Mouse (Mus musculus) embryonic facial prominence, embryonic 10.5 days (tissue): Measurements from ENCODE around the gene Ceacam16. TPM values are rescaled to one million over a fixed set of nuclear protein-coding genes. Genes with fewer than 3 reads are reported as not detected.
A peak's percentile ranks its signal among the peaks of the same experiment; 100 is the strongest.

Experiments used
- DNase-seq: peaks from one replicate; pipeline ENCODE4 v3.0.0-alpha.2; 2017; ENCODE audit warnings: low spot score
- H3K27ac ChIP-seq: fragments of 300-500 bp; sonication (generic); replicated peaks from 2 replicates; pipeline ENCODE4 v1.5.1; 2016; ENCODE audit warnings: mild to moderate bottlenecking
- H3K27me3 ChIP-seq: fragments of 300-500 bp; sonication (generic); replicated peaks from 2 replicates; pipeline ENCODE4 v1.6.1; 2016; ENCODE audit warnings: low read depth, mild to moderate bottlenecking; ENCODE audit not compliant: poor library complexity, severe bottlenecking
- H3K36me3 ChIP-seq: fragments of 300-500 bp; sonication (generic); replicated peaks from 2 replicates; pipeline ENCODE4 v1.6.1; 2016; ENCODE audit warnings: mild to moderate bottlenecking, moderate library complexity
- H3K4me1 ChIP-seq: fragments of 300-500 bp; sonication (generic); 2 replicates; pipeline ENCODE4 v1.6.1; 2016
- H3K4me3 ChIP-seq: fragments of 300-500 bp; sonication (generic); 2 replicates; pipeline ENCODE4 v1.5.1; 2016; ENCODE audit warnings: mild to moderate bottlenecking, moderate library complexity
- H3K9me3 ChIP-seq: fragments of 300-500 bp; sonication (generic); 2 replicates; pipeline ENCODE4 v1.6.1; 2016; ENCODE audit warnings: mild to moderate bottlenecking
- WGBS: fragments of 180-500 bp; shearing (Covaris S2); methylation state at CpG from one replicate; pipeline ENCODE4 v1.1.7; 2016; 5-methylcytosine and 5-hydroxymethylcytosine counted together
- polyA plus RNA-seq: library from polyadenylated mRNA; unstranded; fragments of >200 nt; fragmentation: Nextera tagmentation; extraction: Ambion mirVana; gene quantifications from 2 replicates; pipeline ENCODE4 v1.2.1, GENCODE M21; 2016

Ceacam16 gene
- polyA plus RNA-seq, 1 experiment from 2014 or later, result not detected

DNA sequence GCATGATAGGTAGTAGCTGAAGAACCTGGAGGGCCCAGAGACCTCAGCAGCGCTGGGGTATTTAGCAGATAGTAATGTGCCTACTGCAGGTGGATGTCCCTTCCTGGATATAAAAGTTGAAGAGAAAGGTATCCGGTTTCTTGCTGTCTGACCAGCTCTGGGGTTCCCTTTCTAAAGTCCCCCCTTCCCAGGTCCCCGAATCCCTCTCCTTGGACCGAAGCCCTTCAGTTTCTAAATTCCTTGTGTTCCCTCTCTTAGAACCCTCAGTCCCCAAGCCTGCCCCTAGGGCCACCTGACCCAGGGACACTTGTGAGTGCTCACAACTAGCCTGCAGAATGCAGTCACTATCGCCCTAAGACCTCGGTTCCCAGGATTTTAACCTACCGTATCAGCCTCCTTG is 39.5 kb downstream of the Ceacam16 start:
- Histone ChIP-seq H3K4me1 (peaks cover 45% of the 10 kb centered on the region), H3K9me3 (0 out of 2 replicates have a peak, but pooled peaks cover 11% of the 10 kb centered on the region), H3K36me3 (no peaks in the 10 kb centered on the region), H3K27ac (no peak overlapping the region), H3K4me3 (no peak overlapping the region), H3K27me3 (peaks cover 86% of the 10 kb centered on the region)
- no peak for DNase-seq
- 56% methylated on average over 7 of the region's 7 CpGs for WGBS

DNA sequence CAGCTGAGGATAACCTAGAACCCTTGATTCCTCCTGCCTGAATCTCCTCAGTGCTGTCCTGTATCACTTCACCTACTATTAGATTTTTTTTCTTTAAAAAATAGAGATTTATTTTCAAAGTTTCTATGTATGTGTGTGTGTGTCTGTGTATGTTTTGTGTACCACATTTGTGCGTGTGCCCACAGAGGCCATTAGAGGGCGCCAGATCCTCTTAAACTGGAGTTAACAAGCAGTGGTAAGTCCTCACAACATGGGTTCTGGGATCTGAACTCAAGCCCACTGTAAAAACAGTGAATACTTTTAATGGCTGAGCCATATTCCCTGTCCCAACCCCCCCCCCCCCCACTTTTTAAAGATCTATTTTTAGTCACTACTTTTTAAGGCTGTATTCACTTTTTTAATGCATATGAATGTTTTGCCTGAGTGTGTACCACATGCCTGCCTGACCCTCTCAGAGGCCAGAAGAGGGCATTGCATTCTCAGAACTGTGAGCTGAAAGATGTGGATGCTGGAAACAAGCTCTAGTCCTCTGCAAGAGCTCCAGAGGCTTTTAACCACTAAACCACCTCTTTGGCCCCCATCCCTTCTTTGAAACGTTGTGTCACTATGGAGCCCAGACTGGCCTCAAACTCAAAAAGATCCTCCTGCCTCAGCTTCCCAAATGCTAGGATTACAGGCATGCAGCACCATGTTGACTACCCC is 40.6 kb downstream of the Ceacam16 start:
- WGBS, result 70% methylated on average over 3 of the region's 3 CpGs
- H3K4me1 ChIP-seq, result peaks cover 54% of the 10 kb centered on the region
- H3K27ac ChIP-seq, result no peak overlapping the region
- H3K27me3 ChIP-seq, result peaks cover 93% of the 10 kb centered on the region
- no peaks in the 10 kb centered on the region for H3K36me3 ChIP-seq
- 0 out of 2 replicates have a peak, but pooled peaks cover 12% of the 10 kb centered on the region for H3K9me3 ChIP-seq
- DNase-seq, result no peak
- no peak overlapping the region for H3K4me3 ChIP-seq

DNA sequence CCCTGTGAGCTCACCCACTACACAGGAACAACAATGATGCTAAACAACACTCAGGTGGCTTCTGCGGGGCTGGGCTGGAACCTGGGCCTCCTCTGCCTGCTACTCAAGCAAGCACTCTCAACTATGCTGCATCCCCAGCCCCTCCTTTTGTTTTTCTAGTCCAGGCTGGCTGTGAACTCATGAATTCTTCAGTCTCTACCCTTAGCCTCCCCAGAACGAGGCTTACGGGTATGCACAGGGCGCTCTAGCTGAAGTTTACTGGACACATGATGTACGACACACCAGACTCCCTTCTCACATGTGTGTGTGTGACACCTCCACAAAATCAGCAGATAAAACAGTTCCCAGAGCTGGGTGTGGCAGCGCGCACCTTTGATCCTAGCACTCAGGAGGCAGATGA is 42.2 kb downstream of the Ceacam16 start:
- Histone ChIP-seq H3K27me3 (peaks cover 99% of the 10 kb centered on the region), H3K4me3 (no peak overlapping the region), H3K36me3 (no peaks in the 10 kb centered on the region), H3K27ac (no peak overlapping the region), H3K9me3 (0 out of 2 replicates have a peak, but pooled peaks cover 13% of the 10 kb centered on the region), H3K4me1 (peaks cover 46% of the 10 kb centered on the region)
- WGBS, result 86% methylated on average over 7 of the region's 7 CpGs
- DNase-seq, result no peak

GRCm38 (mm10) chr7:19818440-19818839 is 42.7 kb downstream of the Ceacam16 start:
- H3K27ac ChIP-seq, result no peak overlapping the region
- DNase-seq, result no peak
- H3K9me3 ChIP-seq, result 0 out of 2 replicates have a peak, but pooled peaks cover 13% of the 10 kb centered on the region
- H3K4me1 ChIP-seq, result peaks cover 42% of the 10 kb centered on the region
- 87% methylated on average over 5 of the region's 5 CpGs for WGBS
- H3K27me3 ChIP-seq, result peaks cover 99% of the 10 kb centered on the region
- H3K4me3 ChIP-seq, result no peak overlapping the region
- no peaks in the 10 kb centered on the region for H3K36me3 ChIP-seq

GRCm38 (mm10) chr7:19817382-19818105 is 43.6 kb downstream of the Ceacam16 start:
- Histone ChIP-seq H3K4me1 (peaks cover 33% of the 10 kb centered on the region), H3K4me3 (peak overlapping the region; percentile 58), H3K27ac (peak overlapping the region; percentile 59), H3K27me3 (peaks cover 99% of the 10 kb centered on the region), H3K36me3 (no peaks in the 10 kb centered on the region), H3K9me3 (0 out of 2 replicates have a peak, but pooled peaks cover 13% of the 10 kb centered on the region)
- 4% methylated on average over 15 of the region's 15 CpGs for WGBS
- peak; percentile 72 for DNase-seq

- Histone ChIP-seq H3K27me3 (peaks cover 99% of the 10 kb centered on the region), H3K9me3 (0 out of 2 replicates have a peak, but pooled peaks cover 13% of the 10 kb centered on the region), H3K36me3 (no peaks in the 10 kb centered on the region), H3K27ac (peak overlapping the region; percentile 45; the same call in 1 of the 2 replicates), H3K4me1 (peaks cover 30% of the 10 kb centered on the region), H3K4me3 (peak overlapping the region; percentile 58)
- WGBS, result under 1% methylated on average over 28 of the region's 28 CpGs
- DNase-seq, result peak; percentile 83
Observed at GRCm38 (mm10) chr7:19816224-19816771, 44.8 kb downstream of the Ceacam16 start.

GRCm38 (mm10) chr7:19815296-19816223 is 45.5 kb downstream of the Ceacam16 start:
- H3K27me3 ChIP-seq, result peaks cover 99% of the 10 kb centered on the region
- WGBS, result 30% methylated on average over 17 of the region's 17 CpGs
- peaks cover 35% of the 10 kb centered on the region for H3K4me1 ChIP-seq
- H3K9me3 ChIP-seq, result 0 out of 2 replicates have a peak, but pooled peaks cover 10% of the 10 kb centered on the region
- H3K36me3 ChIP-seq, result no peaks in the 10 kb centered on the region
- peak overlapping the region; percentile 58 for H3K4me3 ChIP-seq
- DNase-seq, result no peak
- 0 out of 2 replicates have a peak overlapping the region, but pooled peaks have one; percentile 45 for H3K27ac ChIP-seq

- Histone ChIP-seq H3K4me3 (no peak overlapping the region), H3K4me1 (peaks cover 44% of the 10 kb centered on the region), H3K9me3 (0 out of 2 replicates have a peak, but pooled peaks cover 2% of the 10 kb centered on the region), H3K27me3 (peaks cover 99% of the 10 kb centered on the region), H3K27ac (no peak overlapping the region), H3K36me3 (no peaks in the 10 kb centered on the region)
- DNase-seq, result no peak
- 81% methylated on average over 6 of the region's 6 CpGs for WGBS
Observed at GRCm38 (mm10) chr7:19813579-19814122, 47.4 kb downstream of the Ceacam16 start.

DNA sequence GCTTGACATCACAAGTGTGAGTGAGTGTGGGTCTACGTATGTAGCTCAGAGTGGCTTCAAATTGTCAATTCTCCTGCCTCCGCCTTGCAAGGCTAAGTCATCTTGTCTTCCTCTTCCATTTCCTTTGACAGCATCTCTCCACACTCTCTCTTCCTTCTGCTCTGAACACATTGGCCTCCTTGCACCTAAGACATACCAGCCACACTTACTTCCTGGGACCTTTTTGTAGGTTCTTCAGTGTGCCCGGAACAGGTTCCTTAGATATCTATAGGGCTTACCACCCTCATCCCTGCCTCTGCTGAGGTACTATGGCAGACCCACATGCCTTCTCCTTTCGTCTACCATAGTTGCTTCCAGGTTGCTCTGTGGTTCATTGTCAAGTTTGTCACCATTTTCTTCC is 47.9 kb downstream of the Ceacam16 start:
- WGBS, result 86% methylated on average over 4 of the region's 4 CpGs
- H3K36me3 ChIP-seq, result no peaks in the 10 kb centered on the region
- H3K27me3 ChIP-seq, result peaks cover 99% of the 10 kb centered on the region
- no peak overlapping the region for H3K27ac ChIP-seq
- H3K9me3 ChIP-seq, result 0 out of 2 replicates have a peak, but pooled peaks cover 2% of the 10 kb centered on the region
- H3K4me3 ChIP-seq, result no peak overlapping the region
- no peak for DNase-seq
- H3K4me1 ChIP-seq, result peaks cover 45% of the 10 kb centered on the region

GRCm38 (mm10) chr7:19811114-19811513 is 50.0 kb downstream of the Ceacam16 start:
- H3K4me3 ChIP-seq, result peak overlapping the region; percentile 46
- DNase-seq, result peak; percentile 72
- peaks cover 25% of the 10 kb centered on the region for H3K4me1 ChIP-seq
- peaks cover 90% of the 10 kb centered on the region for H3K27me3 ChIP-seq
- 2% methylated on average over 22 of the region's 22 CpGs for WGBS
- H3K9me3 ChIP-seq, result 0 out of 2 replicates have a peak, but pooled peaks cover 2% of the 10 kb centered on the region
- H3K27ac ChIP-seq, result no peak overlapping the region
- H3K36me3 ChIP-seq, result no peaks in the 10 kb centered on the region

DNA sequence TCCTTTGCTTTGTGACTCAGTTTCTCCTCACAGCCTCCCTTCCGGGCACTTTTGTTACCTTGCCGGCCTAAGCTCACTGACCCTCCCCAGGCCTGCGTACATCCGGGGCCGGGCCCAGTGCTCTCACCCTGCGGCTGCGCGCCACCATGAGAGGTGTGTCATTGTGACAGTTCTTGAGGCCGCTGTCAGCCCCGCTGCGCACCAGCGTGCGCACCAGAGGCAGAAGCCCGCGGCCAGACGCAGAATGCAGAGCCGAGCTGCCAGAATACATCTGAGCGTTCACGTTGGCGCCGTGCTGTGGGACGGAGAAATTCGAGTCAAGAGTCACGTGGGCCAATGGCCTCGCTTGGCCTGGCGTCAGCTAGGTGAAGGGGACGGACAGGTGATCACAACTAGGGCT is 51.7 kb downstream of the Ceacam16 start:
- peak; percentile 63 for DNase-seq
- whole genome bisulfite sequencing, result 2% methylated on average over 27 of the region's 27 CpGs
- Histone ChIP-seq H3K27me3 (peaks cover 74% of the 10 kb centered on the region), H3K27ac (no peak overlapping the region), H3K4me3 (peak overlapping the region; percentile 49), H3K36me3 (no peaks in the 10 kb centered on the region), H3K4me1 (peaks cover 18% of the 10 kb centered on the region), H3K9me3 (no peaks in the 10 kb centered on the region)
